Mouse (Mus musculus): ENCODE data around the gene Epha8.

The Epha8 gene

DNA sequence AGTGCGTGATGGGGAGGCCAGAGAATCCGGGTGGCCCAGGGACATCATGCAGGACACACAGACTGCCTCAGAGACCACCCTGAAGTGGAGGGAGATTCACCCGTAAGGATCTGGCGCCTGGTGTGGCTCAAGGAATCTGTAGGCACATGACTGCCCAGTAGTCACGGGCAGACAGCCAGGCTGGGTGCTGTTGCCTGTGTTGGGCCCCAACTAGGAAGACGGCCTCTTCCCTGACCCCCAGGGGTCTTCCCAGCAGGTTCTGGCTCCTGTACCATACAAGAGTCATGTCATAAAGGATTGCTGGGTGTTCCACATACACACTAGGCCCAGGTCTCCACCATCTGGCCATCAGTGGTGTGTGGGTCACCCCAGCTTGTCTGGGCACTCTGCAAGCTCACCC lies 2.1 kb downstream of the Epha8 start:
- no peak for DNase-seq (ENCODE audit: low spot score)

DNA sequence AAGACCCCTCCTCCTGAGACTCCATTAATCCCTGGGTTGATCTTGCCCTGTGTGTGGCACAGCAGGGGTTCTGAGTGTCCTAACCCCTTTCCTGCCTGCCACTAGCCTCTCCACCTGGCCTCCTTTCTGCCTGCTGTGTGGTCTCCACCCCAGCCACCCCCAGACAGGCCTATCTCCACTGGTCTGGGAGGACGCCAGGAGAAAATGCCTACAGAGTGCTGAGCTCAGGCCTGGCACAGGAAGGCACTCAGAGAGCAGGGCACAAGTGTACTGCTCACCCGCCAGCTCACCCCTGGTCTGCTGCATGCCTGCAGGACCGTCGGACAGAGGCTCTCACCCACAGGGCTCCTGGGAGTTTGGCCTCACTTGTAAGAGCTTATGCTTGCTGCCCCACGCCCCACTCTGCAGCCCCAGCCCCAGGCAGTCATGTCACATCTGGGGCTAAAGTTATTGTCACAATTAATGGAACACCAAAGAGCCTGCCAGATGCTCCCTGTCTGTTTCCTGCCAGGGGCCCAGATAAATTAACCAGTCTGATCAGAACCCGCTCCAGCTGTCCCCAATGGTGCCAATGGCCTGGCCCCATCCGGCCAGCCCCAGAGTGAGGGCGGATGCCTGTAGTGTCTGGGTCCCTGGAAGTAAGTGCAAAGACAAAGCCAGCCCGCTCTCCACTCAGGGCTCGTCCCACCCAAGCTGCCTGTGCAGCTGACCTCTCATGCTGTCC lies 7.2 kb downstream of the Epha8 start:
- DNase-seq (ENCODE audit: low spot score): no peak

DNA sequence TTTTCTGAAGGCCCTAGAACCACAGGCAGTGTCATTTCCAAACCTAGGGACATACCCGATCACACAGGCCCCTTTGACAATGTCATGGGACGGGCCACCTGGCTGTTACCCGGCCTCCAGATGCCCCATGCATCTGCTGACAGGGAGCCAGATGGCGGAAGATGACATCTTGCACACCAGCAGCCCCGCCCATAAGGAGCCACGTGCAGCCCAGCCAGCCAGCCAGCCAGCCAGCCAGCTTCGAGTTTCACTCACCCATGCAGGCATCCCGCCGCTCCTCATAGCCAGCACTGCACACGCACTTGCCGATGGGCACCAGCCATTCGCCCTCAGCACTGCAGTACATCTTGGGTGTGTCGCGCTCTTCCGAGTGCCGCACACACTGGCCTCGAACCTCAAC lies 11.2 kb downstream of the Epha8 start:
- no peak for DNase-seq (ENCODE audit: low spot score)

DNA sequence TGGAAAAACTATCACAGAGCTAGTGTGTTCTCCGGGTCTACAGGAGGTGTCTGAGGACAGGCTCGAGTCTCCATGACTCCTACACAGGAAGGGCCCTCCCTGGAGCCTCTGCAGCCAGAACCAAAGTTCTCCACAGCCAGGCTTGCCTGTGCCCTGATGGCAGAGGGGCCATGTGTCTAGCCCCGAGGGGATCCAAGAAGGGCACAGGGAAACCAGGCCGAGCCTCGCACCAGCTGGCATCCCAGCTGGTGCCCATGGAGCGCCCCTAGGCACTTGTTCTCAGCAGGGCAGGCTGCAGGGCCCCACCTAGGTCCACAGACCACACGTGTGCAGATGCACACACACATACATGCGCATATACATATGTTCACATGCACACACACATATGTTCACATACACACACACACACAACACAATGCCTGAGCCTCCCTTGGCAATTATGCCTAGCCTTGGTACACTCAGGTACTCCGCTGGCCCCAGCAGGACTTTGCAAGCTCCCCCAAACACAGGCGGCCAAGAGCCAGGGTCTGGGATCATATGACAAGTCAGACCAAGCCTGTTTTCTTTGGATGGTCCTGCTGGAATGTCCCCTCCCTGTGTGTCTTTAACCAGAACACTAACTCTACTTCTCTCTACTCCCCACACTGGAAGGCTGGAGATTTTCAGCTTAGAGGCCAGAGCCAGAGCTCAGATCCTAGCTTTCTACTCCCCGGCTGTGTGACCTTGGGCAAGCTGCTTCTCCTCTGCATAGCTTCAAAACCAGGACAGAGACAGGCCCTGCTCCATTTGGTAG lies 11.9 kb downstream of the Epha8 start:
- no peak for DNase-seq (ENCODE audit: low spot score)

GRCm38 (mm10) chr4:136943175-136943574 lies 13.4 kb downstream of the Epha8 start:
- no peak for DNase-seq (ENCODE audit: low spot score)

- peak; percentile 28 for DNase-seq (ENCODE audit: low spot score)
These were observed 13.9 kb downstream of the Epha8 start for GRCm38 (mm10) chr4:136942761-136943160.

DNA sequence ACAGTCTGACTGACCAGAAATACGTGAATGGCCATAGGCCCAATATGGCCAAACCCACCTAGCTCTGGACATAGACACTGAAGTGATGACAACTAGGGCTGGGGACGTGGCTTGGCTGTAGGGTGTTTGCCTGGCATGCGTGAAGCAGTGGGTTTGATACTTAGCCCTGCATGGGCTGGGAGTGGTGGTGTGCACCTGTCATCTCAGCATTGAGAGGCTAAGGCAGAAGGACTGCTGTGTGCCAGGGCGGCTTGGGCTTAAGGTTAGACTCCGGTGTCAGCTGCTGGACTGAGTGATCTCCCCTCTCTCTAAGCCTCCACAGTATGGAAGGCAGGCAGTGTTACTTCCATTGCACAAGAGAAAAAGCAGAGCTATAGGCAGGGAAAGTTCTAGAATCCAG lies 18.7 kb downstream of the Epha8 start:
- DNase-seq (ENCODE audit: low spot score): no peak

DNA sequence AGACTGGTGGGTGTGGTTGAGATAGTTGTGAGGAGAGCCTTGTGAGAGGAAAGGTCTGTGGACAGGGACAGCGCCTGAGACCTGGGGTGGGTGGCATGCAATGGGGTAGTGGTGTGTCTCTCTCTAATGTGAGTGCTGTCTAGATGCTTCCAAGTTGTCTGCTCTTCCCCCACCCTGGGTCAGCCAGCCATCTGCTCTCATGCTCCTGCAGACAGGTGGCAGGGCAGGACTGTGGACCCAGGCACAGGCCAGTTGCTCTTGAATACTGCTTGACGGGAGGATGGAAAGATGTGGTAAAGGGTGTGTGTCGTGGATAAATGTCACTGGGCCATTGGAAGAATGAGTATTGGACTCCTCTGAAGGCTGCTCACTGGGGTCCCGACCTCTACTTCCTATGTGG lies 19.3 kb downstream of the Epha8 start:
- no peak for DNase-seq (ENCODE audit: low spot score)

DNA sequence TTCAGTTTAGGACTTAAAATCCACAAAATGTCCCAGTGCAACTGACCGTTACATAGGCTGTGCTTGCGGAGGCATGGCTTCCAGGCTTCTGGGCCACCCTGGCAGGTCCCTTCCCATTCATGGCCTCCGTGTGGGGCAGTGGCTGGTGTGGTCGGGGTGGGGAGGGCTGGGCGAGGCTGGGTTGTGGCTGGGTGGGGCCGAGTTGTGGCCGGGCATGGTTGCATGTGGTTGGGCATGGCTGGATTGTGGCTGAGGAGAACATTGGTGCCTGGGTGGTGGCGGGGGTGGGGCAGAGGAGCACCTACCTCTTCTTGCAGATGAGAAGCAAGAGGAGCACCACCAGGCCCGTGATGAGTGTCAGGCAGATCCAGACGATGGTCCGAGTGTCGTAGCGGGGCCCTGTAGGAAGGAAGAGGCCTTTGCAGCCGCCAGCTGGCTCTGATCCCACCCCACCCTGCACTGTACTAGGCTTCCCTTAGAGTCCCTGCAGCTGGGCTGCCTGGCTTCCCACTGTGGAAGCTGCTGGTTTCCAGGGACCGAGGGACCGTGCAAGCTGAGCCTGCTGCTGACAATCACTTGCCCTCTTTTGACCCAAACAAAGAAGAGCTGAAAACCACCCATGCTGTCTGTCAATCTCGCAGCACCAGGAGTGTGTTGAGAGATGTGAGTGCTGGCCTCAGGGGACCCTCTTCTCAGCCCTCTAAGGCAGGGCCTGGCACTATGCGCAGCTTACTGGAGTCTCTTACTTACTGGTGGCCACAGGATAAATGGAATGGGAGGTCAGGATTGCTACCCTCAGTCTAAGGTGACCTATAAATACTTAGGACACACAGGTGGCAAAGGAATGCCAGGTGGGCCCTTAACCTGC lies 21.6 kb downstream of the Epha8 start:
- no peak for DNase-seq (ENCODE audit: low spot score)

- DNase-seq (ENCODE audit: low spot score): no peak
These were observed 26.1 kb downstream of the Epha8 start for GRCm38 (mm10) chr4:136930474-136930873.

DNA sequence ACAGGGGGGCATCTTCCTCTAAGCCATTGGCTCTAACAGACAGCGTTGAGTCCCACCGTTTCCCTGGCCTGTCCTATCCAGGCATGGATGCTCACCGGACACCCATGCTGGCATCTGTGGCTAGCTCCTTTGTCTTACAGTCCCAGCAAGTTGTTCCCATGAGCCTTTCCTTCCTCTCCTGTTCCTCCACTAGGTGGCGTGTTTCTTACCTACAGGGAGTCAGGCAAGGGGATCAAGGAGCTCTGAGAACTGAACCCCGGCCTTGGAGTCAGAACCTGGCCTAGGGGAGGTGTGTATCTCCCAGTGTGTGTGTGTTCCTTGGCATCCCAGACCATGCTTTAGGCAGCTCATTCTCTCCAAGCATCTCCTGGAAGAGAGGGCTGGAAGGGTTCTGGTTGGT lies 27.7 kb downstream of the Epha8 start:
- no peak for DNase-seq (ENCODE audit: low spot score)

- DNase-seq (ENCODE audit: low spot score): no peak
These were observed 30.8 kb downstream of the Epha8 start for GRCm38 (mm10) chr4:136925804-136926203.

GRCm38 (mm10) chr4:136924529-136924928 lies 32.1 kb downstream of the Epha8 start:
- peak; percentile 80 for DNase-seq (ENCODE audit: low spot score)

DNA sequence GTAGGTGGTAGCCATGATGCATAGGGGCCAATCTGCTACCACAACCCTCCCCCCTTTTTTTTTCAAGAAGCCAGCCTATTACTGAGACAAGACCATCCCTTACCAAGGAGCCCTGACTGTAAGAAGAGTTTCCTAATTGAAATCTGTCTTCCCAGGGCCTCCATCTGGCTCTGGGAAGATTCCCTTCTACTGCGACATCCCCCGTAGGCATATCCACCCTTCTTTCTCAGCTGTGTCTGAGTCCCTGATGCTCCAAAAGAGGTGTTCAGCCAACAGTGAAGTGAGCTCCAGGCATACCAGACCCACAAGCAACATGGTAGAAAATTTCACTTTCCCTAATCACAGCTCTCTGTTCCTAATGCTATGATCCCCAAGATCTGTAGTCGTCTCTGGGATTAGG lies 37.1 kb downstream of the Epha8 start:
- no peak for DNase-seq (ENCODE audit: low spot score)

GRCm38 (mm10) chr4:136918834-136919233 lies 37.8 kb downstream of the Epha8 start:
- no peak for DNase-seq (ENCODE audit: low spot score)

GRCm38 (mm10) chr4:136917165-136917524 lies 39.5 kb downstream of the Epha8 start:
- no peak for DNase-seq (ENCODE audit: low spot score)

- DNase-seq (ENCODE audit: low spot score): no peak
These were observed 40.1 kb downstream of the Epha8 start for GRCm38 (mm10) chr4:136916359-136917164.

DNA sequence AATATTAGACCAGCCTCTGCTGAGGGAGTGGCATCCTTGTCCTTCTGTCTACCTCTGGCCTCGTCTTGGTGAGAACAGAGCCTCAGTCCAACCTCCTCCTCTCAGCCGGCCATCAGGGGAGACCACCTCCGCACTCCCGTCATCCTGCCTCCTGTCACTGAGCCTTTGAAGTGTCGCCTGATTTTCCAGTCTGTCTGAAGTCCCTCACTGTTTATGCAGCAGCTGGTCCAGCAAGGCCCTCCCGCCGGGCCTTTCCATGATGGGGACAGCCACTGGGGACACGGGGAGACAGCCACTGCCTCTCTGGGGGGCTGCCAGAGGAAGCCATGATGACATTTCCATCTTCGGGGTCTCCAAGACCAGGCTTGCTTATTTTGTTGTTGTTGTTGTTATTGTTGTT lies 43.8 kb downstream of the Epha8 start:
- no peak for DNase-seq (ENCODE audit: low spot score)

GRCm38 (mm10) chr4:136911804-136912203 lies 44.8 kb downstream of the Epha8 start:
- DNase-seq (ENCODE audit: low spot score): no peak

DNA sequence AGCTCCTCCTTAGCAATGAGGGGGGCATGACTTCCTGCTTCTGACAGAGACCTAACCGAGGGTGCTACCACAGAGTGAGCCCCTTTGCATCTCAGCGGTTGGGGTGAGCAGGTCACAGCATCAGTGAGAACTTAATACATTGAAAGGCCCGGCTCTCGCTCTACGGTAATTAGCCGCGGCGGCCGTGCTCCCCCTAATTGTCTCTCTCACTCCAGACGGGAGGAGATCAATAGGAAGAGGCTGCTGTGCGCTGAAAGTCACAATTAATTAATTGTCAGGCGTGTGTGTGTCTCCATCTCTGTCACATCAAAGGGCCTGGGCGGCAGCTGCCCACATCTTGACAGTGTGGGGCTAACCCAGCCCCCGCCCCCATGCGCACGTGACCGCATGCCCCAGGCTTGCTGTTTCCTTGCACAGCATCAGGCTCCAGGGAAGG lies 45.4 kb downstream of the Epha8 start:
- no peak for DNase-seq (ENCODE audit: low spot score)

DNA sequence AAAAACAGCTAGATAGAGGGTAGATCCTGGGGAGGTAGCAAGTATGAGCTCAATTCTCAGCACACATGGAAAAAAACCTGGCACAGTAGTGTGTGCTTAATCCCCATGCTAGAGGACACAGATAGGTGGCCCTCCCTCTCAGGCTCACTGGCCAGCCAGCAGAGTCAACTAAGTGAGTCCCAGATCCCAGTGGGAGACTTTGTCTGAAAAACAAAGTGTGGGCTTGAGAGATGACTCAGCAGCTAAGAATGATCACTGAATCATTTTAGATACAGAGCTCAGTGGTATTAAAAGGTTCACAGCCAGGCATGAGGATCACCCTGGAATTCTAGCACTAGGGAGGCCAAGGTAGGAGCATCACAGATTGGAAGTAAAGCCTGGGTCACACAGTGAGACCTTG lies 48.8 kb downstream of the Epha8 start:
- DNase-seq (ENCODE audit: low spot score): no peak

DNA sequence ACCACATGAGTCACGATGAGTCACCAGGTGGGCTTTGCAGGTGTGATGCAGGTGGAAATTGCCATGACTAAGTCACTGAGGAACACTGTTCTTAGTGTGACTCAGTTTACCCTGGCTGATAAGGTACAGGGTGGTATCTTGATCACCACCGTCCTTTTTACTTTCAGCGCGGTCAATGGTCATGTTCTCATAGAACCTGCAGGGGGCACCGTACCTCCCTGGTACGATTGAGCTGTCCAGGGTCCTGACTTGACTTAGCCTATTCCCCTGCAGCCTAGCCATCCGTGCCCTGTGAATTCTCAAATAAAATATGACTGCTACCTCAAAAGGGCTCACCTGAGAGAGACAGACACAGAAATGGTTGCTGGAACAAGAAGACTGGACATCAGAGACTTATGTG lies 49.6 kb downstream of the Epha8 start:
- DNase-seq (ENCODE audit: low spot score): peak; percentile 29
